Mouse (Mus musculus) E14TG2a.4 (cell line): ENCODE results near the gene Doc2a.

Experiments used
- H3K27me3 ChIP-seq: 2 replicates; pipeline ENCODE4 v1.6.1; 2014; ENCODE audit warnings: low read length, control low read depth; ENCODE audit not compliant: insufficient read depth
- H3K36me3 ChIP-seq: 2 replicates; pipeline ENCODE4 v1.6.1; 2014; ENCODE audit warnings: low read length, control low read depth; ENCODE audit not compliant: insufficient read depth
- H3K4me1 ChIP-seq: replicated peaks from 2 replicates; pipeline ENCODE4 v1.6.1; 2014; ENCODE audit warnings: low read depth, low read length, control low read depth
- H3K4me3 ChIP-seq: replicated peaks from 2 replicates; pipeline ENCODE4 v1.5.1; 2014; ENCODE audit warnings: mild to moderate bottlenecking, low read length
- H3K9me3 ChIP-seq: 2 replicates; pipeline ENCODE4 v1.6.1; 2014; ENCODE audit warnings: low read length, control low read depth
- CTCF ChIP-seq: conservative IDR thresholded peaks from 2 replicates; pipeline ENCODE4 v1.5.1; 2014; ENCODE audit warnings: low read length
- NANOG ChIP-seq: IDR thresholded peaks from 2 replicates; pipeline ENCODE4 v1.6.1; 2014; ENCODE audit warnings: borderline replicate concordance, low read length, mixed read lengths
- POU5F1 ChIP-seq: IDR thresholded peaks from 2 replicates; pipeline ENCODE4 v1.6.1; 2014; ENCODE audit warnings: low read length, borderline replicate concordance

Gene Doc2a

GRCm38 (mm10) chr7:126853454-126853853 is 6.2 kb downstream of the Doc2a start:
- peaks cover 91% of the 10 kb centered on the region for H3K36me3 ChIP-seq
- TF ChIP-seq CTCF = no peak
- TF ChIP-seq NANOG = no peak
- no peak for TF ChIP-seq POU5F1
- peaks cover 19% of the 10 kb centered on the region for H3K27me3 ChIP-seq
- H3K9me3 ChIP-seq = no peaks in the 10 kb centered on the region
- peaks cover 91% of the 10 kb centered on the region for H3K4me1 ChIP-seq
- H3K4me3 ChIP-seq = no peak overlapping the region; the same call in 1 of the 2 replicates

GRCm38 (mm10) chr7:126855641-126856040 is 8.4 kb downstream of the Doc2a start:
- H3K9me3 ChIP-seq = no peaks in the 10 kb centered on the region
- H3K4me1 ChIP-seq = peaks cover 99% of the 10 kb centered on the region
- H3K36me3 ChIP-seq = peaks cover 99% of the 10 kb centered on the region
- H3K4me3 ChIP-seq = peak overlapping the region; percentile 39
- TF ChIP-seq CTCF = no peak
- no peak for TF ChIP-seq NANOG
- no peak for TF ChIP-seq POU5F1
- no peaks in the 10 kb centered on the region for H3K27me3 ChIP-seq

DNA sequence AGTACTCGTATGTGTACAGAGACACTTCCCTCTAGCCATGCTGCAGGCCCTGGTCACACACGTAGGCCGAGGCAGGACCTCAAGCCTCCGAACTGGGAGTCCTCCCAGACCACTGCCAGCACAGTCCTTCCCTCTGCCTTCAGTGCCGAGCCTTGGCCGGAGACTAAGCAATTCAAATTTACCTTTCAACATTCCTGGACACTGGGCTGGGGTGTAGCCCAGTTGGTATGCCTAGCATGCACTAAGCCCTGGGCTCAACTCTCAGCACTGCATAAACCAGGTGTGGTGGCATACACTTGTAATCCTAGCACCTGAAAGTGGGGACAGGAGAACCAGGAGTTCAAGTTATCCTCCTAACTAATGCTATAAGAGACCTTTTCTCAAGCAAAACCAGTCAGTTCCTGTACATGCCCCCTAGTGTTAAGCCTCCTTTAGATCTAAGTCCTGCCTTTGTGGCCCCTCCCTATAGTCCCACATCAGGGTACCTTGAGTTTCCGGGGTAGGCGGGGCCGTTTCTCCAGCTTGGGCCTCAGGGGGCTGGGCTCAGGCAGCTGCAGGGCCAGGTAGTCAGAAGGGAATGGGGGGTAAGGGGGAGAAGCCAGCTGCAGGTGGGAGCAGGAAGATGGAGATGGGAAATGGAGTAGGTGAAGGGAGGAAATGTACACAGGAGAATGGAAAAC is 9.7 kb downstream of the Doc2a start:
- Histone ChIP-seq H3K4me3 (peak overlapping the region; percentile 39), H3K4me1 (peaks cover 93% of the 10 kb centered on the region), H3K9me3 (no peaks in the 10 kb centered on the region), H3K36me3 (peaks cover 93% of the 10 kb centered on the region), H3K27me3 (no peaks in the 10 kb centered on the region)
- no peak for TF ChIP-seq NANOG
- TF ChIP-seq POU5F1 = no peak
- no peak; the same call in 1 of the 2 replicates for TF ChIP-seq CTCF

DNA sequence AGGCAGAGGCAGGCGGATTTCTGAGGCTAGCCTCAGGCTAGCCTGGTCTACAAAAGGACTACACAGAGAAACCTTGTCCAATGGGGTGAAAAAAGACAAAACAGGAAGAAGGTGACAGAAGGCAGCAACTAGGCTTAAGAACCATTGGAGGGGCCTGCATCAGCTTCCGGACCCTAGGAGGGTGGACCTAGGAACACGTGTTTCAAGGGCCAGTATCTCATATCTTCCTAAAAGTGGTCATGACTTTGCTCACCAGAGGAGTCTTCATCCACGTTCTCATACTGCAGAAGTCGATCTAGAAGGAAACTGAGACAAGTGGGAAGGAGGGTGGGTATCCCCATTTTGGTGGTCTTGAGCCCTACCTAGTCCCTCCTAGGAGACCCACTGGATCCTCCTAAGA is 13.8 kb downstream of the Doc2a start:
- no peaks in the 10 kb centered on the region for H3K27me3 ChIP-seq
- H3K4me3 ChIP-seq = peak overlapping the region; percentile 95
- H3K9me3 ChIP-seq = peaks cover 6% of the 10 kb centered on the region
- peaks cover 85% of the 10 kb centered on the region for H3K4me1 ChIP-seq
- no peak for TF ChIP-seq POU5F1
- no peak for TF ChIP-seq CTCF
- peaks cover 83% of the 10 kb centered on the region for H3K36me3 ChIP-seq

GRCm38 (mm10) chr7:126861429-126862130 is 14.4 kb downstream of the Doc2a start, which contains the start of gene Hirip3:
Hirip3 (plus strand) TSS chr7:126861972.
- H3K4me1 ChIP-seq = peaks cover 85% of the 10 kb centered on the region
- H3K36me3 ChIP-seq = peaks cover 83% of the 10 kb centered on the region
- TF ChIP-seq POU5F1 (no peak), CTCF (no peak), NANOG (no peak)
- H3K4me3 ChIP-seq = peak within 1 kb of the TSS; percentile 95
- peaks cover 6% of the 10 kb centered on the region for H3K9me3 ChIP-seq
- H3K27me3 ChIP-seq = no peaks in the 10 kb centered on the region

GRCm38 (mm10) chr7:126862147-126862784 is 15.1 kb downstream of the Doc2a start, which contains the start of gene Ino80e:
Ino80e (minus strand) TSS chr7:126862377.
- H3K4me3 ChIP-seq = peak within 1 kb of the TSS; percentile 95
- peaks cover 83% of the 10 kb centered on the region for H3K36me3 ChIP-seq
- peaks cover 6% of the 10 kb centered on the region for H3K9me3 ChIP-seq
- TF ChIP-seq POU5F1 (no peak), NANOG (no peak), CTCF (no peak)
- H3K4me1 ChIP-seq = peaks cover 85% of the 10 kb centered on the region
- H3K27me3 ChIP-seq = no peaks in the 10 kb centered on the region

DNA sequence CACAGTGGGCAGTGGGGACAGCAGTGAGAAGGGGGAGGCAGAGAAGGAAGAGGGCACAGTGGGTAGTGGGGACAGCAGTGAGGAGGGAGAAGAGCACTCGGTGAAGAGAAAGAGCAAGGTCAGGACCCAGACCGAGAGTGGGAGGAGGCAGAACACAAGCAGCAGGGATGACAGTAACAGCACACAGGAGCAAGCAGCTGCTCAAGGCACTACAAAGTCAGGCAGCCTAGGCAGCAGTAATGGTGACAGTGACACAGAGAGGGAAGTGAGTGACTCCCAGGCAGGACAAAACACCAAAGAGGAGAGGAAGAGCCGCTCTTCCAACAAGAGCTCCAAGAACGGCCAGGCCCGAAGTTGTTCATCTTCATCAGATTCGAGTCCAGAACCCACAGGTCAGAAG is 16.6 kb downstream of the Doc2a start:
- peaks cover 6% of the 10 kb centered on the region for H3K9me3 ChIP-seq
- H3K4me3 ChIP-seq = peak overlapping the region; percentile 95
- H3K4me1 ChIP-seq = peaks cover 85% of the 10 kb centered on the region
- TF ChIP-seq CTCF (no peak), NANOG (no peak), POU5F1 (no peak)
- no peaks in the 10 kb centered on the region for H3K27me3 ChIP-seq
- H3K36me3 ChIP-seq = peaks cover 84% of the 10 kb centered on the region

GRCm38 (mm10) chr7:126867534-126867933 is 20.3 kb downstream of the Doc2a start:
- Histone ChIP-seq H3K4me3 (no peak overlapping the region), H3K27me3 (no peaks in the 10 kb centered on the region), H3K4me1 (peaks cover 96% of the 10 kb centered on the region), H3K9me3 (peaks cover 6% of the 10 kb centered on the region), H3K36me3 (peaks cover 97% of the 10 kb centered on the region)
- TF ChIP-seq CTCF (no peak), NANOG (no peak), POU5F1 (no peak)
